In the genomic region with DNA sequence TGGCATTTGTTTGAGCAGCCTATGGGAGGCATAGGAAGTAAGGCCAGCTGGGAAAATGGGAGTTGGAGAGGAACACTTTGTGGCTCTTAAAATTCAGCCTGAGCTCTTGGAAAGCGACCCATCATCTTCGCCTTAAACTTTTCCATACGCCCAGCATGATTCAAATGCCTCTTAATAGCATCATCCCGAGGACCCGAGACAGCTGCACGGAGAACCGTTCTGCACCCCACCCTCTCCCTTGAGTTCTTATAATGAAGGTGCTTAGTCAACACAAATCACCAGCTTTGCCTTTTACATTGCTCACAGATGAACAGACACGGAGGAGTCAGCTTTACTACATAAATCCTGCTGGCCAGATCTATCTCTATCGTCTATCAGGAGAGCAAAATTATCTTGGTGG, we compare ENCODE assay signal across 18 mouse cellular contexts.
"Had no signal": no experiment of that assay in that cellular context is flagged by ENCODE, and none has a peak within 500 bp of the region (broad histone marks: within the 10 kb centered on the region; RNA-seq: fewer than 3 reads in every experiment).

No protein-coding gene starts in this region.

- H3K9me3 ChIP-seq: limb, embryonic 12.5 days; limb, embryonic 15.5 days; midbrain, embryonic 12.5 days; midbrain, embryonic 15.5 days; neural tube, embryonic 13.5 days had no signal

- H3K4me3 ChIP-seq: layer of hippocampus, adult 2 months; limb, embryonic 12.5 days; limb, embryonic 15.5 days; midbrain, embryonic 12.5 days; midbrain, embryonic 15.5 days; neural tube, embryonic 13.5 days had no signal

- H3K27me3 ChIP-seq: limb, embryonic 12.5 days; limb, embryonic 15.5 days; midbrain, embryonic 12.5 days; midbrain, embryonic 15.5 days; neural tube, embryonic 13.5 days had no signal

- H3K4me1 ChIP-seq: midbrain, embryonic 12.5 days; midbrain, embryonic 15.5 days; neural tube, embryonic 13.5 days had no signal

- H3K36me3 ChIP-seq: limb, embryonic 12.5 days; limb, embryonic 15.5 days; midbrain, embryonic 12.5 days; midbrain, embryonic 15.5 days; neural tube, embryonic 13.5 days had no signal

- H3K27ac ChIP-seq: kidney, postnatal 0 days; layer of hippocampus, adult 2 months; limb, embryonic 12.5 days; limb, embryonic 15.5 days; liver, embryonic 14.5 days; macrophage; midbrain, embryonic 12.5 days; midbrain, embryonic 15.5 days; neural tube, embryonic 13.5 days had no signal

- H3K4me2 ChIP-seq: limb, embryonic 12.5 days; limb, embryonic 15.5 days; liver, embryonic 11.5 days; lung, embryonic 14.5 days; midbrain, embryonic 12.5 days; midbrain, embryonic 15.5 days; neural tube, embryonic 13.5 days had no signal

- DNase-seq: kidney, adult 11 months; kidney, adult 8-10 months; kidney, postnatal 25 days; layer of hippocampus, adult 9-11 months; liver, postnatal 0 days; lung, embryonic 14.5 days; thymus, postnatal 25 days had no signal

- H3K9ac ChIP-seq: limb, embryonic 12.5 days; limb, embryonic 15.5 days; liver, embryonic 14.5 days; liver, postnatal 0 days; lung, embryonic 14.5 days; midbrain, embryonic 12.5 days; midbrain, embryonic 15.5 days; neural tube, embryonic 13.5 days had no signal

- ATAC-seq: liver, postnatal 0 days; lung, postnatal 0 days; midbrain, embryonic 15.5 days had no signal
